Mouse (Mus musculus) bone marrow macrophage, adult 2 months (primary cell): ENCODE results near the gene Lysmd1.
"Not testable (repeated sequence)": the region's sequence is repeated elsewhere in the genome, so short reads cannot be mapped to it uniquely, and the experiment has no call there.

ENCODE experiments used
- CTCF ChIP-seq: IDR thresholded peaks from 2 replicates; pipeline ENCODE4 v1.5.1; 2012; ENCODE audit warnings: low read depth, mild to moderate bottlenecking, low read length, moderate library complexity
- POLR2A ChIP-seq: IDR thresholded peaks from 2 replicates; pipeline ENCODE4 v1.6.1; 2012; ENCODE audit warnings: mild to moderate bottlenecking, low read depth, low read length, borderline replicate concordance

- not testable (repeated sequence) for TF ChIP-seq CTCF, POLR2A
Measured at GRCm38 (mm10) chr3:95107308-95107707, 26.6 kb upstream of the Lysmd1 start.
